Mouse (Mus musculus) CH12.LX (cell line): ENCODE data around the gene Pde1a. TPM values are rescaled to one million over a fixed set of nuclear protein-coding genes. Genes with fewer than 3 reads are reported as not detected.

Experiments used
- DNase-seq: peaks from one replicate; pipeline ENCODE4 v3.0.0-alpha.2; 2013; ENCODE audit errors: extremely low read depth
- H3K27ac ChIP-seq: 2 replicates; pipeline ENCODE4 v1.5.1; 2012; ENCODE audit warnings: low read depth, mild to moderate bottlenecking, control low read depth, moderate library complexity; ENCODE audit not compliant: insufficient read depth
- H3K27me3 ChIP-seq: replicated peaks from 2 replicates; pipeline ENCODE3; 2012; ENCODE audit warnings: inconsistent platforms
- H3K36me3 ChIP-seq, 2 experiments: replicated peaks in 1 of 2; 2 replicates each; pipeline versions ENCODE3 to v1.6.1; 2012; ENCODE audit warnings: inconsistent platforms in 1 of 2, low read length in 1 of 2, mild to moderate bottlenecking in 1 of 2, mixed read lengths in 1 of 2, moderate library complexity in 1 of 2; ENCODE audit not compliant: control insufficient read depth in 1 of 2, insufficient read depth in 1 of 2
- H3K4me1 ChIP-seq, 2 experiments: 2 replicates each; pipeline ENCODE4 v1.6.1; 2012; ENCODE audit warnings: inconsistent platforms in 1 of 2, moderate library complexity in 1 of 2; ENCODE audit not compliant: insufficient read depth in 2 of 2, control insufficient read depth in 1 of 2
- H3K4me2 ChIP-seq: 2 replicates; pipeline ENCODE4 v1.6.1; 2012; ENCODE audit warnings: low read depth, mild to moderate bottlenecking, control low read depth; ENCODE audit not compliant: poor library complexity, insufficient read depth, severe bottlenecking
- H3K4me3 ChIP-seq, 3 experiments: fragments of 150-350 bp in 1 of 3; sonication (generic) in 1 of 3; replicated peaks in 1 of 3; 2 replicates each; pipeline versions ENCODE3 to v1.5.1; 2011 to 2012; ENCODE audit warnings: low read depth in 2 of 3, low read length in 2 of 3, mild to moderate bottlenecking in 2 of 3, moderate library complexity in 2 of 3, control low read depth in 1 of 3, improper control_type of control experiment in 1 of 3, inconsistent platforms in 1 of 3, mixed read lengths in 1 of 3; ENCODE audit not compliant: poor library complexity in 1 of 3
- H3K79me2 ChIP-seq: replicated peaks from 2 replicates; pipeline ENCODE4 v1.6.1; 2012; ENCODE audit warnings: mild to moderate bottlenecking, moderate library complexity; ENCODE audit not compliant: control insufficient read depth, poor library complexity, insufficient read depth, severe bottlenecking; ENCODE audit errors: extremely low read depth
- H3K9ac ChIP-seq: 2 replicates; pipeline ENCODE4 v1.6.1; 2012; ENCODE audit warnings: low read depth, mild to moderate bottlenecking, control low read depth, moderate library complexity; ENCODE audit not compliant: insufficient read depth
- H3K9me3 ChIP-seq: replicated peaks from 2 replicates; pipeline ENCODE3; 2012; ENCODE audit warnings: low read length, inconsistent platforms, mixed read lengths
- BHLHE40 ChIP-seq: IDR thresholded peaks from 2 replicates; pipeline ENCODE4 v1.6.1; 2011; ENCODE audit warnings: mild to moderate bottlenecking, low read depth, low read length, improper control_type of control experiment
- CHD1 ChIP-seq: IDR thresholded peaks from 2 replicates; pipeline ENCODE4 v1.6.1; 2012; ENCODE audit warnings: low read depth, low read length, improper control_type of control experiment, inconsistent platforms
- EP300 ChIP-seq: IDR thresholded peaks from 2 replicates; pipeline ENCODE4 v1.6.1; 2011; ENCODE audit warnings: low read length, improper control_type of control experiment
- ETS1 ChIP-seq: conservative IDR thresholded peaks from 2 replicates; pipeline ENCODE4 v1.6.1; 2012; ENCODE audit warnings: low read depth, mild to moderate bottlenecking, inconsistent platforms, low read length, improper control_type of control experiment, moderate library complexity
- GABPA ChIP-seq: IDR thresholded peaks from 2 replicates; pipeline ENCODE4 v1.6.1; 2012; ENCODE audit warnings: low read depth, low read length, improper control_type of control experiment, inconsistent platforms; ENCODE audit not compliant: insufficient replicate concordance
- JUND ChIP-seq: conservative IDR thresholded peaks from 2 replicates; pipeline ENCODE4 v1.6.1; 2011; ENCODE audit warnings: low read depth, low read length, improper control_type of control experiment
- KAT2A ChIP-seq: IDR thresholded peaks from 2 replicates; pipeline ENCODE4 v1.6.1; 2012; ENCODE audit warnings: low read length, improper control_type of control experiment, inconsistent platforms; ENCODE audit not compliant: insufficient replicate concordance
- MAFK ChIP-seq: IDR thresholded peaks from 2 replicates; pipeline ENCODE4 v1.6.1; 2011; ENCODE audit warnings: low read length, improper control_type of control experiment; ENCODE audit not compliant: insufficient replicate concordance
- MAZ ChIP-seq: IDR thresholded peaks from 2 replicates; pipeline ENCODE4 v1.6.1; 2012; ENCODE audit warnings: low read depth, mild to moderate bottlenecking, inconsistent platforms, low read length, improper control_type of control experiment, moderate library complexity
- NELFE ChIP-seq: IDR thresholded peaks from 2 replicates; pipeline ENCODE4 v1.6.1; 2011; ENCODE audit warnings: low read depth, low read length, improper control_type of control experiment
- POLR2AphosphoS2 ChIP-seq: IDR thresholded peaks from 2 replicates; pipeline ENCODE4 v1.6.1; 2011; ENCODE audit warnings: low read depth, low read length, improper control_type of control experiment
- ZKSCAN1 ChIP-seq: IDR thresholded peaks from 2 replicates; pipeline ENCODE4 v1.6.1; 2012; ENCODE audit warnings: low read depth, inconsistent platforms, low read length, improper control_type of control experiment, borderline replicate concordance
- ZMIZ1 ChIP-seq: IDR thresholded peaks from 2 replicates; pipeline ENCODE4 v1.6.1; 2012; ENCODE audit warnings: low read depth, mild to moderate bottlenecking, inconsistent platforms, low read length, improper control_type of control experiment
- ZNF384 ChIP-seq: IDR thresholded peaks from 2 replicates; pipeline ENCODE4 v1.6.1; 2012; ENCODE audit warnings: low read depth, low read length, improper control_type of control experiment, inconsistent platforms
- dilution Hi-C: fragments of 300-500 bp; cut with MboI; formaldehyde crosslinking; loops from 2 replicates; pipeline ENCODE4 v1.14.3; 2020; ENCODE audit warnings: low sequenced_read_pairs; ENCODE audit not compliant: extremely low pct_unique_long_range_greater_than_20kb, extremely low pct_ligation_motif_present
- in situ Hi-C: fragments of 300-500 bp; cut with MboI; formaldehyde crosslinking; loops from 3 replicates; pipeline ENCODE4 v1.14.3; 2019; ENCODE audit warnings: low sequenced_read_pairs, low pct_ligation_motif_present, low pct_unique_long_range_greater_than_20kb, mixed read lengths
- polyA plus RNA-seq: library from polyadenylated mRNA; unstranded; fragments of >175 nt; gene quantifications from 2 replicates; pipeline ENCODE4 v1.2.1, GENCODE M21; 2012; ENCODE audit warnings: low read depth; ENCODE audit not compliant: insufficient read length
- total RNA-seq, 2 experiments: library from RNA; depleted of rRNA; stranded (reverse); fragments of 300-350 nt in 1 of 2; fragments of >200 nt in 1 of 2; gene quantifications; 2 replicates each; pipeline ENCODE4 v1.2.3; 2012 to 2014

Pde1a gene
- total and polyA plus RNA-seq, 3 experiments, result 0.05 to 0.08 TPM; not detected in 1

DNA sequence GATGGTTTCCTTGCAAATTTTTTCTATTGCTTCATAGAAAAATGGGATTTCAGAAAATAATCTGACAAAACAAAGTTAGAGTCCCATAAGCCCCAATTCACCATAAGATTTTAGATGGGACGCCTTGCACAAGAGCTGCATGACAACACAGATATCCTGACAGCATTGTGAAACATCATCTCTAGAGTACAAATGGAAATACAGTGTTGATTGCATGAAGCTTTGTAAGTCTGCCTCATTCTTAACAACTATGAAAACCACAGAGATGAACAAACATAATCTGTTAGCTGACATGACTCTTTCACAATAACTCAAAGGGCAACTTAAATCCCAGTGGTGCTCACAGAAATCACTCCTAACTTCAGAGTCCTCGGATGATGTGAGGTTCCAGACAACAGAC lies 29.5 kb upstream of the Pde1a start:
- Histone ChIP-seq H3K9me3 (no peaks in the 10 kb centered on the region), H3K79me2 (no peaks in the 10 kb centered on the region), H3K36me3 (no peaks in the 10 kb centered on the region), H3K4me2 (no peak overlapping the region), H3K9ac (no peak overlapping the region), H3K4me3 (no peak overlapping the region), H3K4me1 (no peaks in the 10 kb centered on the region), H3K27ac (no peak overlapping the region), H3K27me3 (no peaks in the 10 kb centered on the region)
- dilution Hi-C loops (no loop called here), in situ Hi-C loops (no loop called here)
- no peak for DNase-seq
- TF ChIP-seq POLR2AphosphoS2 (no peak), ZMIZ1 (no peak), NELFE (no peak), MAZ (no peak), MAFK (no peak), BHLHE40 (no peak), ZKSCAN1 (no peak), ZNF384 (no peak), ETS1 (no peak), EP300 (no peak), JUND (no peak), CHD1 (no peak)

DNA sequence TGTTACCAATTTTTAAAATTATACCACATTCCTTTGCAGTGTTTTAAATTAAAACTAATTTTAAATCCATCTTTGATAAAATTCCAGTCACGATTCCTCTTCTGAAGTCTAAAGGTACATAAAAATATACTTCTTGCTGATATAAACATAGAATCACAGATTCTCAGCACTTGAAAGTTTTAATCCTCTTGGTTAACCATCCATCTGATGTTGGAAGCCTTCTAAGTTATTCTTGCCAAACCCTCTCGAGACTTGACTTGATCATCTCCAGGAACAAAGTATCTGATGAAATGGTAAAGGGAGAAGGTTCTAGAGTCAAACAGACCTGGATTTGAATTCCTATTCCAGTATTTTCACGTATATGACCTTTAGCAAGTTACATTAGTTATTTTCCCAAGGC lies 28.9 kb upstream of the Pde1a start:
- Histone ChIP-seq H3K4me3 (no peak overlapping the region), H3K9me3 (no peaks in the 10 kb centered on the region), H3K36me3 (no peaks in the 10 kb centered on the region), H3K4me1 (no peaks in the 10 kb centered on the region), H3K27ac (no peak overlapping the region), H3K27me3 (no peaks in the 10 kb centered on the region), H3K4me2 (no peak overlapping the region), H3K79me2 (no peaks in the 10 kb centered on the region), H3K9ac (no peak overlapping the region)
- dilution Hi-C loops, result no loop called here
- in situ Hi-C loops, result no loop called here
- no peak for TF ChIP-seq GABPA
- DNase-seq, result no peak

DNA sequence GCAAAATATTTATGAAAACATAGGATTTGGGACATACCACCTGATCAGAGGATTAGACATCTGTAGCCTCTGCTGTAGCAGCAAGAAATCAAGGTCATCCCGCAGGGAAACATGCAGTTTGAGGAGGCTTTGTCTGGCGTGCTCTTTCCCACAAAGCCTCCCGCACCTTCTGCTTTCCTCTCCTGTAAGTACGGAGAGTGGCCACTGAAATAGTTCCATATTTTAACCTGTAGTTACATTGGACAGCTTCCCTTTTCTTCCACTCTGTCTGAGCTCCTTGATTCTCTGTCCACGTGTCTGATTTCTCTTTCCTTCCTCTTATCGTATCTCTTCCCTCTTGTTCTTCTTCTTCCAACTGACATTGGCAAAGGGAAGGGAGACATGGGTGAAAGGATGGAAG lies 20.8 kb upstream of the Pde1a start:
- TF ChIP-seq KAT2A, result no peak
- H3K4me1 ChIP-seq, result no peaks in the 10 kb centered on the region
- H3K4me2 ChIP-seq, result no peak overlapping the region
- no peak for DNase-seq
- H3K9ac ChIP-seq, result no peak overlapping the region
- H3K4me3 ChIP-seq, result no peak overlapping the region
- H3K36me3 ChIP-seq, result no peaks in the 10 kb centered on the region
- in situ Hi-C loops (no loop called here), dilution Hi-C loops (no loop called here)
- H3K27ac ChIP-seq, result no peak overlapping the region
- H3K27me3 ChIP-seq, result no peaks in the 10 kb centered on the region
- no peaks in the 10 kb centered on the region for H3K79me2 ChIP-seq
- H3K9me3 ChIP-seq, result no peaks in the 10 kb centered on the region
